Mouse (Mus musculus) CH12.LX (cell line): ENCODE data around the gene Vwa5b2. TPM values are rescaled to one million over a fixed set of nuclear protein-coding genes. Genes with fewer than 3 reads are reported as not detected.

ENCODE experiments used
- DNase-seq: peaks from one replicate; pipeline ENCODE4 v3.0.0-alpha.2; 2013; ENCODE audit errors: extremely low read depth
- H3K27ac ChIP-seq: 2 replicates; pipeline ENCODE4 v1.5.1; 2012; ENCODE audit warnings: low read depth, mild to moderate bottlenecking, control low read depth, moderate library complexity; ENCODE audit not compliant: insufficient read depth
- H3K27me3 ChIP-seq: replicated peaks from 2 replicates; pipeline ENCODE3; 2012; ENCODE audit warnings: inconsistent platforms
- H3K36me3 ChIP-seq, 2 experiments: replicated peaks in 1 of 2; 2 replicates each; pipeline versions ENCODE3 to v1.6.1; 2012; ENCODE audit warnings: inconsistent platforms in 1 of 2, low read length in 1 of 2, mild to moderate bottlenecking in 1 of 2, mixed read lengths in 1 of 2, moderate library complexity in 1 of 2; ENCODE audit not compliant: control insufficient read depth in 1 of 2, insufficient read depth in 1 of 2
- H3K4me1 ChIP-seq, 2 experiments: 2 replicates each; pipeline ENCODE4 v1.6.1; 2012; ENCODE audit warnings: inconsistent platforms in 1 of 2, moderate library complexity in 1 of 2; ENCODE audit not compliant: insufficient read depth in 2 of 2, control insufficient read depth in 1 of 2
- H3K4me2 ChIP-seq: 2 replicates; pipeline ENCODE4 v1.6.1; 2012; ENCODE audit warnings: low read depth, mild to moderate bottlenecking, control low read depth; ENCODE audit not compliant: poor library complexity, insufficient read depth, severe bottlenecking
- H3K4me3 ChIP-seq, 3 experiments: fragments of 150-350 bp in 1 of 3; sonication (generic) in 1 of 3; replicated peaks in 1 of 3; 2 replicates each; pipeline versions ENCODE3 to v1.5.1; 2011 to 2012; ENCODE audit warnings: low read depth in 2 of 3, low read length in 2 of 3, mild to moderate bottlenecking in 2 of 3, moderate library complexity in 2 of 3, control low read depth in 1 of 3, improper control_type of control experiment in 1 of 3, inconsistent platforms in 1 of 3, mixed read lengths in 1 of 3; ENCODE audit not compliant: poor library complexity in 1 of 3
- H3K79me2 ChIP-seq: replicated peaks from 2 replicates; pipeline ENCODE4 v1.6.1; 2012; ENCODE audit warnings: mild to moderate bottlenecking, moderate library complexity; ENCODE audit not compliant: control insufficient read depth, poor library complexity, insufficient read depth, severe bottlenecking; ENCODE audit errors: extremely low read depth
- H3K9ac ChIP-seq: 2 replicates; pipeline ENCODE4 v1.6.1; 2012; ENCODE audit warnings: low read depth, mild to moderate bottlenecking, control low read depth, moderate library complexity; ENCODE audit not compliant: insufficient read depth
- H3K9me3 ChIP-seq: replicated peaks from 2 replicates; pipeline ENCODE3; 2012; ENCODE audit warnings: low read length, inconsistent platforms, mixed read lengths
- CHD1 ChIP-seq: IDR thresholded peaks from 2 replicates; pipeline ENCODE4 v1.6.1; 2012; ENCODE audit warnings: low read depth, low read length, improper control_type of control experiment, inconsistent platforms
- CHD2 ChIP-seq: IDR thresholded peaks from 2 replicates; pipeline ENCODE4 v1.6.1; 2011; ENCODE audit warnings: low read length, improper control_type of control experiment
- CTCF ChIP-seq, 2 experiments: IDR thresholded peaks in 1 of 2; conservative IDR thresholded peaks in 1 of 2; 2 replicates each; pipeline ENCODE4 v1.5.1; 2011 to 2012; ENCODE audit warnings: low read depth in 2 of 2, low read length in 2 of 2, improper control_type of control experiment in 1 of 2, inconsistent platforms in 1 of 2, mild to moderate bottlenecking in 1 of 2, moderate library complexity in 1 of 2
- EP300 ChIP-seq: IDR thresholded peaks from 2 replicates; pipeline ENCODE4 v1.6.1; 2011; ENCODE audit warnings: low read length, improper control_type of control experiment
- ETS1 ChIP-seq: conservative IDR thresholded peaks from 2 replicates; pipeline ENCODE4 v1.6.1; 2012; ENCODE audit warnings: low read depth, mild to moderate bottlenecking, inconsistent platforms, low read length, improper control_type of control experiment, moderate library complexity
- GABPA ChIP-seq: IDR thresholded peaks from 2 replicates; pipeline ENCODE4 v1.6.1; 2012; ENCODE audit warnings: low read depth, low read length, improper control_type of control experiment, inconsistent platforms; ENCODE audit not compliant: insufficient replicate concordance
- HCFC1 ChIP-seq: IDR thresholded peaks from 2 replicates; pipeline ENCODE4 v1.6.1; 2012; ENCODE audit warnings: low read depth, mild to moderate bottlenecking, inconsistent platforms, low read length, improper control_type of control experiment
- IRF4 ChIP-seq: IDR thresholded peaks from 2 replicates; pipeline ENCODE4 v1.6.1; 2014; ENCODE audit warnings: low read depth, mild to moderate bottlenecking, inconsistent platforms, low read length, improper control_type of control experiment
- JUN ChIP-seq: IDR thresholded peaks from 2 replicates; pipeline ENCODE4 v1.6.1; 2011; ENCODE audit warnings: low read depth, mild to moderate bottlenecking, low read length, improper control_type of control experiment, moderate library complexity; ENCODE audit not compliant: insufficient read depth
- JUND ChIP-seq: conservative IDR thresholded peaks from 2 replicates; pipeline ENCODE4 v1.6.1; 2011; ENCODE audit warnings: low read depth, low read length, improper control_type of control experiment
- KAT2A ChIP-seq: IDR thresholded peaks from 2 replicates; pipeline ENCODE4 v1.6.1; 2012; ENCODE audit warnings: low read length, improper control_type of control experiment, inconsistent platforms; ENCODE audit not compliant: insufficient replicate concordance
- MAX ChIP-seq: IDR thresholded peaks from 2 replicates; pipeline ENCODE4 v1.6.1; 2011; ENCODE audit warnings: low read length, improper control_type of control experiment
- MAZ ChIP-seq: IDR thresholded peaks from 2 replicates; pipeline ENCODE4 v1.6.1; 2012; ENCODE audit warnings: low read depth, mild to moderate bottlenecking, inconsistent platforms, low read length, improper control_type of control experiment, moderate library complexity
- MEF2A ChIP-seq: IDR thresholded peaks from 2 replicates; pipeline ENCODE4 v1.6.1; 2014; ENCODE audit warnings: low read depth, mild to moderate bottlenecking, inconsistent platforms, low read length, improper control_type of control experiment, borderline replicate concordance
- MXI1 ChIP-seq: IDR thresholded peaks from 2 replicates; pipeline ENCODE4 v1.6.1; 2011; ENCODE audit warnings: mild to moderate bottlenecking, low read depth, low read length, improper control_type of control experiment
- MYC ChIP-seq: IDR thresholded peaks from 2 replicates; pipeline ENCODE4 v1.6.1; 2011; ENCODE audit warnings: low read depth, mild to moderate bottlenecking, improper control_type of control experiment, low read length
- NELFE ChIP-seq: IDR thresholded peaks from 2 replicates; pipeline ENCODE4 v1.6.1; 2011; ENCODE audit warnings: low read depth, low read length, improper control_type of control experiment
- POLR2A ChIP-seq: IDR thresholded peaks from 2 replicates; pipeline ENCODE4 v1.6.1; 2011; ENCODE audit warnings: low read depth, mild to moderate bottlenecking, improper control_type of control experiment, low read length
- POLR2AphosphoS2 ChIP-seq: IDR thresholded peaks from 2 replicates; pipeline ENCODE4 v1.6.1; 2011; ENCODE audit warnings: low read depth, low read length, improper control_type of control experiment
- RAD21 ChIP-seq: IDR thresholded peaks from 2 replicates; pipeline ENCODE4 v1.6.1; 2011; ENCODE audit warnings: low read depth, mild to moderate bottlenecking, low read length, improper control_type of control experiment, moderate library complexity
- RCOR1 ChIP-seq: conservative IDR thresholded peaks from 2 replicates; pipeline ENCODE4 v1.6.1; 2012; ENCODE audit warnings: low read depth, mild to moderate bottlenecking, inconsistent platforms, low read length, improper control_type of control experiment
- SIN3A ChIP-seq: IDR thresholded peaks from 2 replicates; pipeline ENCODE4 v1.6.1; 2012; ENCODE audit warnings: low read length, improper control_type of control experiment, inconsistent platforms
- SMC3 ChIP-seq: IDR thresholded peaks from 2 replicates; pipeline ENCODE4 v1.6.1; 2011; ENCODE audit warnings: low read depth, low read length, improper control_type of control experiment
- TBP ChIP-seq: conservative IDR thresholded peaks from 2 replicates; pipeline ENCODE4 v1.6.1; 2011; ENCODE audit warnings: low read depth, low read length, improper control_type of control experiment
- TCF12 ChIP-seq: IDR thresholded peaks from 2 replicates; pipeline ENCODE4 v1.6.1; 2014; ENCODE audit warnings: low read depth, mild to moderate bottlenecking, inconsistent platforms, low read length, improper control_type of control experiment
- UBTF ChIP-seq: IDR thresholded peaks from 2 replicates; pipeline ENCODE4 v1.6.1; 2012; ENCODE audit warnings: low read depth, mild to moderate bottlenecking, inconsistent platforms, low read length, improper control_type of control experiment, moderate library complexity
- USF1 ChIP-seq: IDR thresholded peaks from 2 replicates; pipeline ENCODE4 v1.6.1; 2014; ENCODE audit warnings: low read depth, mild to moderate bottlenecking, inconsistent platforms, low read length, improper control_type of control experiment
- USF2 ChIP-seq: conservative IDR thresholded peaks from 2 replicates; pipeline ENCODE4 v1.6.1; 2011; ENCODE audit warnings: low read depth, low read length, improper control_type of control experiment
- ZMIZ1 ChIP-seq: IDR thresholded peaks from 2 replicates; pipeline ENCODE4 v1.6.1; 2012; ENCODE audit warnings: low read depth, mild to moderate bottlenecking, inconsistent platforms, low read length, improper control_type of control experiment
- dilution Hi-C: fragments of 300-500 bp; cut with MboI; formaldehyde crosslinking; loops from 2 replicates; pipeline ENCODE4 v1.14.3; 2020; ENCODE audit warnings: low sequenced_read_pairs; ENCODE audit not compliant: extremely low pct_unique_long_range_greater_than_20kb, extremely low pct_ligation_motif_present
- in situ Hi-C: fragments of 300-500 bp; cut with MboI; formaldehyde crosslinking; loops from 3 replicates; pipeline ENCODE4 v1.14.3; 2019; ENCODE audit warnings: low sequenced_read_pairs, low pct_ligation_motif_present, low pct_unique_long_range_greater_than_20kb, mixed read lengths
- polyA plus RNA-seq: library from polyadenylated mRNA; unstranded; fragments of >175 nt; gene quantifications from 2 replicates; pipeline ENCODE4 v1.2.1, GENCODE M21; 2012; ENCODE audit warnings: low read depth; ENCODE audit not compliant: insufficient read length
- total RNA-seq, 2 experiments: library from RNA; depleted of rRNA; stranded (reverse); fragments of 300-350 nt in 1 of 2; fragments of >200 nt in 1 of 2; gene quantifications; 2 replicates each; pipeline ENCODE4 v1.2.3; 2012 to 2014

Vwa5b2 gene
- total and polyA plus RNA-seq, 3 experiments = 0.29 TPM; not detected in 2

DNA sequence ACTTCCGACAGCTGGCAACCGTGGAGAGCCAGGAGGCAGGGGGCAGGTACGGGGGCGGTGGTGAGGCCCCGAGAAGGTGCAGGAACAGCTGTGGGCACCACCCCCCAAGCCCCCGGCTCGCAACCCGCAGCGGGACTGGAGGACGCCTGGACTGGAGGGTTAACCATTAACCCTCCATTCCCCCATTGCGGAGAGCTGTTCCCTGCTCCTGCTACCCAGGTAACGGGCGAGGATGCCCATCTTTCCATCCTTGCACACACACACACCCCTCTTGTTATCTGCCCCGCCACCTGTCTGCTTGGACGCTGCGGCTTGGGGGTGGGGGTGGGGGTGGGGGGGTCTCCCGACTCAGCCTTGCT lies 1.4 kb downstream of the Vwa5b2 start:
- Histone ChIP-seq H3K27ac (no peak overlapping the region), H3K79me2 (no peaks in the 10 kb centered on the region), H3K4me2 (no peak overlapping the region), H3K9ac (no peak overlapping the region), H3K27me3 (peaks cover 75% of the 10 kb centered on the region), H3K4me1 (peaks cover 0 to 11% of the 10 kb centered on the region in 2 experiments; a peak in 2 of 4 replicates), H3K36me3 (no peaks in the 10 kb centered on the region), H3K9me3 (peaks cover 7% of the 10 kb centered on the region), H3K4me3 (no peak overlapping the region)
- in situ Hi-C loops = no loop called here
- DNase-seq = no peak
- dilution Hi-C loops = no loop called here
- TF ChIP-seq ZMIZ1 (no peak), CHD2 (no peak), USF2 (no peak), EP300 (no peak), NELFE (no peak), SMC3 (no peak), MXI1 (no peak), POLR2AphosphoS2 (no peak), SIN3A (no peak), MYC (no peak), ETS1 (no peak), RCOR1 (no peak), TCF12 (no peak), USF1 (no peak), POLR2A (no peak), JUND (no peak), CHD1 (no peak), MEF2A (no peak), MAZ (no peak)

DNA sequence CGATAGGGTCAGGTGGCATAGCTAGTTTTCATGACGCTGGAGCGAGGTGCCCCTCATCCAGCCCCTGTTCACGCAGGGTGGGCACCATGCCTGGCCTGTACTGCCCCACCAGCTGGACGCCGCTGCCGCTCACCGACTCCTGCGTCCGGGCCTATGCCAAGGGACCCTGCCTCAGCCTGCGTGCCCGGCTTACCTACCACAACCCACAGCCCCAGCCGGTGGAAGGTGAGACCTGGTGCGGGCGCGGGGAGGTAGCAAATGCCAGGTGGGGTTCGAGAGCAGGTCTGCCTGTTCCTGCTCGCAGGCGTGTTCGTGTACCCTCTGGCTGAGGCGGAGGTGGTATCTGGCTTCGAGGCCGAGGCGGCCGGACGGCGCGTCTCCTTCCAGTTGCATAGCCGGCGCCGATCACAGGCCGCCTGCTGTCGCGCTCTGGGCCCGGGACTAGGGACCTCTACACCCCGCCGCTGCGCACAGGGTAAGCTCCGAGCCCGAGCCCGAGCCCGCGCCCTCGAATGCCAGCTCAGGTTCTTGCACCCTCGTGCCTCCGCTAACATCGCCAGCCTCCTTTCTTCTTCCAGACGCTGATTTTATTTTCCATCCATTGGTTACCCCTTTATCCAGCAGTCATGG lies 1.9 kb downstream of the Vwa5b2 start:
- no peak overlapping the region for H3K4me3 ChIP-seq
- peaks cover 0 to 11% of the 10 kb centered on the region in 2 experiments; a peak in 2 of 4 replicates for H3K4me1 ChIP-seq
- peaks cover 79% of the 10 kb centered on the region for H3K27me3 ChIP-seq
- TF ChIP-seq TCF12 (no peak), MAX (no peak), IRF4 (no peak), GABPA (no peak), UBTF (no peak), ZMIZ1 (no peak), HCFC1 (no peak), MEF2A (no peak), RAD21 (no peak), JUN (no peak), KAT2A (no peak), NELFE (no peak), CTCF (conservative IDR thresholded peaks at IDR 0.05 in 1 of 2, IDR thresholded peaks at IDR 0.05 in 1 of 2; ENCODE audit: low read depth in 2 of 2, low read length in 2 of 2) (no peak), POLR2AphosphoS2 (no peak), MXI1 (no peak), MAZ (no peak), USF2 (no peak), TBP (no peak)
- no peak overlapping the region for H3K27ac ChIP-seq
- H3K79me2 ChIP-seq = no peaks in the 10 kb centered on the region
- no peak overlapping the region for H3K9ac ChIP-seq
- H3K36me3 ChIP-seq = no peaks in the 10 kb centered on the region
- in situ Hi-C loops (no loop called here), dilution Hi-C loops (no loop called here)
- DNase-seq = no peak
- no peak overlapping the region for H3K4me2 ChIP-seq
- peaks cover 7% of the 10 kb centered on the region for H3K9me3 ChIP-seq
